Mouse (Mus musculus) cerebellum, adult 2 months (tissue): ENCODE data around the gene Pik3cg. TPM values are rescaled to one million over a fixed set of nuclear protein-coding genes. Genes with fewer than 3 reads are reported as not detected.

Source experiments
- DNase-seq, 2 experiments: peaks; one replicate each; pipeline ENCODE4 v3.0.0; 2021
- H3K27ac ChIP-seq: fragments of 200-500 bp; 2 replicates; pipeline ENCODE4 v1.5.1; 2012; ENCODE audit warnings: low read length, control low read depth, inconsistent platforms; ENCODE audit not compliant: insufficient read depth
- H3K27me3 ChIP-seq: fragments of 200-500 bp; 2 replicates; pipeline ENCODE4 v1.6.1; 2012; ENCODE audit warnings: inconsistent platforms, mild to moderate bottlenecking, low read length, moderate library complexity; ENCODE audit not compliant: control insufficient read depth, insufficient read depth
- H3K4me1 ChIP-seq: fragments of 200-500 bp; 2 replicates; pipeline ENCODE4 v1.6.1; 2011; ENCODE audit warnings: low read length; ENCODE audit not compliant: control insufficient read depth, insufficient read depth
- H3K4me3 ChIP-seq: fragments of 200-500 bp; replicated peaks from 2 replicates; pipeline ENCODE3; 2011; ENCODE audit warnings: mild to moderate bottlenecking, low read depth, low read length, control low read depth; ENCODE audit not compliant: insufficient read depth
- CTCF ChIP-seq: fragments of 200-500 bp; IDR thresholded peaks from 2 replicates; pipeline ENCODE4 v1.5.1; 2011; ENCODE audit warnings: low read depth, mild to moderate bottlenecking, control low read depth, low read length, moderate library complexity, borderline replicate concordance; ENCODE audit not compliant: insufficient read depth
- POLR2A ChIP-seq: fragments of 200-500 bp; IDR thresholded peaks from 2 replicates; pipeline ENCODE4 v1.6.1; 2011; ENCODE audit warnings: low read length, control low read depth, borderline replicate concordance; ENCODE audit not compliant: insufficient read depth
- WGBS: fragments of 180-500 bp; shearing (Covaris S2); methylation state at CpG from one replicate; pipeline ENCODE4 v1.1.7; 2018; 5-methylcytosine and 5-hydroxymethylcytosine counted together
- polyA plus RNA-seq: library from polyadenylated mRNA; depleted of rRNA; stranded (reverse); fragments of >200 nt; gene quantifications from 2 replicates; pipeline ENCODE4 v1.2.3, GENCODE M21; 2012

Gene Pik3cg
- polyA plus RNA-seq, 1 experiment: 0.74 TPM

- 22% methylated on average over 4 of the region's 4 CpGs for WGBS
- no peaks in the 10 kb centered on the region for H3K27me3 ChIP-seq
- DNase-seq: no peak
- no peak overlapping the region for H3K4me3 ChIP-seq
- TF ChIP-seq POLR2A (no peak), CTCF (no peak)
- H3K4me1 ChIP-seq: no peaks in the 10 kb centered on the region
- no peak overlapping the region for H3K27ac ChIP-seq
Observed at GRCm38 (mm10) chr12:32233871-32234270, 25.4 kb upstream of the Pik3cg start.

- TF ChIP-seq POLR2A (no peak), CTCF (no peak)
- Histone ChIP-seq H3K27ac (no peak overlapping the region), H3K4me1 (no peaks in the 10 kb centered on the region), H3K4me3 (no peak overlapping the region), H3K27me3 (no peaks in the 10 kb centered on the region)
- 90% methylated on average over 1 of the region's 1 CpGs for WGBS
- no peak for DNase-seq
Observed at GRCm38 (mm10) chr12:32231398-32231797, 22.9 kb upstream of the Pik3cg start.

- DNase-seq: no peak
- WGBS: 100% methylated on average over 1 of the region's 1 CpGs
- TF ChIP-seq CTCF (no peak), POLR2A (no peak)
- Histone ChIP-seq H3K27me3 (no peaks in the 10 kb centered on the region), H3K27ac (no peak overlapping the region), H3K4me3 (no peak overlapping the region), H3K4me1 (no peaks in the 10 kb centered on the region)
Observed at GRCm38 (mm10) chr12:32223629-32224028, 15.2 kb upstream of the Pik3cg start.

GRCm38 (mm10) chr12:32222758-32223385 lies 14.4 kb upstream of the Pik3cg start:
- DNase-seq: no peak
- 80% methylated on average over 7 of the region's 7 CpGs for WGBS
- TF ChIP-seq POLR2A (no peak), CTCF (no peak)
- H3K4me1 ChIP-seq: no peaks in the 10 kb centered on the region
- no peak overlapping the region for H3K4me3 ChIP-seq
- H3K27me3 ChIP-seq: no peaks in the 10 kb centered on the region
- H3K27ac ChIP-seq: no peak overlapping the region

- H3K4me1 ChIP-seq: no peaks in the 10 kb centered on the region
- TF ChIP-seq CTCF (no peak), POLR2A (no peak)
- WGBS: 91% methylated on average over 1 of the region's 1 CpGs
- H3K27me3 ChIP-seq: no peaks in the 10 kb centered on the region
- no peak overlapping the region for H3K4me3 ChIP-seq
- no peak for DNase-seq
- H3K27ac ChIP-seq: no peak overlapping the region
Observed at GRCm38 (mm10) chr12:32220387-32220786, 11.9 kb upstream of the Pik3cg start.

- H3K4me1 ChIP-seq: no peaks in the 10 kb centered on the region
- TF ChIP-seq CTCF (no peak), POLR2A (no peak)
- 86% methylated on average over 6 of the region's 6 CpGs for WGBS
- no peaks in the 10 kb centered on the region for H3K27me3 ChIP-seq
- H3K4me3 ChIP-seq: no peak overlapping the region
- no peak overlapping the region for H3K27ac ChIP-seq
- DNase-seq: no peak
Observed at GRCm38 (mm10) chr12:32215143-32215542, 6.7 kb upstream of the Pik3cg start.

- DNase-seq: no peak
- Histone ChIP-seq H3K4me1 (no peaks in the 10 kb centered on the region), H3K4me3 (no peak overlapping the region), H3K27ac (no peak overlapping the region), H3K27me3 (peaks cover 2% of the 10 kb centered on the region; the same call in 1 of the 2 replicates)
- 94% methylated on average over 5 of the region's 5 CpGs for WGBS
- TF ChIP-seq POLR2A (no peak), CTCF (no peak)
Observed at GRCm38 (mm10) chr12:32212702-32213101, 4.2 kb upstream of the Pik3cg start.

GRCm38 (mm10) chr12:32212156-32212555 lies 3.7 kb upstream of the Pik3cg start:
- H3K27ac ChIP-seq: no peak overlapping the region
- no peak overlapping the region for H3K4me3 ChIP-seq
- DNase-seq: no peak
- peaks cover 2% of the 10 kb centered on the region; the same call in 1 of the 2 replicates for H3K27me3 ChIP-seq
- TF ChIP-seq CTCF (no peak), POLR2A (no peak)
- no peaks in the 10 kb centered on the region for H3K4me1 ChIP-seq
- 95% methylated on average over 5 of the region's 5 CpGs for WGBS
